Mouse (Mus musculus): ENCODE measurements around the gene Dcakd.

- TF ChIP-seq CTCF (IDR thresholded peaks at IDR 0.05; ENCODE audit: extremely low read depth, insufficient read depth, insufficient read length, insufficient replicate concordance) = no peak
- no peak for TF ChIP-seq POLR2A (IDR thresholded peaks at IDR 0.05; ENCODE audit: low read depth, low read length)
Observed at GRCm38 (mm10) chr11:103043982-103044381, 15.8 kb upstream of the Dcakd start.
